Mouse (Mus musculus) neural tube, embryonic 14.5 days (tissue): ENCODE data around the gene Atp8a1. TPM values are rescaled to one million over a fixed set of nuclear protein-coding genes. Genes with fewer than 3 reads are reported as not detected.

ENCODE experiments used
- ATAC-seq: fragments of 200-750 bp; cut with Nextera tagmentation; 2 replicates; pipeline ENCODE4 v1.8.0; 2017; ENCODE audit warnings: low read depth, mild to moderate bottlenecking, moderate TSS enrichment, moderate library complexity
- H3K27ac ChIP-seq: fragments of 300-500 bp; sonication (generic); 2 replicates; pipeline ENCODE4 v1.5.1; 2014; ENCODE audit warnings: low read depth, mild to moderate bottlenecking, control low read depth, low read length, moderate library complexity, mixed read lengths
- H3K27me3 ChIP-seq: fragments of 300-500 bp; sonication (generic); 2 replicates; pipeline ENCODE4 v1.6.1; 2014; ENCODE audit warnings: low read length; ENCODE audit not compliant: control insufficient read depth, insufficient read depth
- H3K36me3 ChIP-seq: fragments of 300-500 bp; sonication (generic); 2 replicates; pipeline ENCODE4 v1.6.1; 2014; ENCODE audit warnings: low read length, mixed read lengths; ENCODE audit not compliant: control insufficient read depth, insufficient read depth
- H3K4me1 ChIP-seq: fragments of 300-500 bp; sonication (generic); 2 replicates; pipeline ENCODE4 v1.6.1; 2014; ENCODE audit warnings: low read length; ENCODE audit not compliant: control insufficient read depth, insufficient read depth
- H3K4me2 ChIP-seq: fragments of 300-500 bp; sonication (generic); 2 replicates; pipeline ENCODE4 v1.6.1; 2014; ENCODE audit warnings: mild to moderate bottlenecking, low read depth, low read length, control low read depth
- H3K4me3 ChIP-seq: fragments of 300-500 bp; sonication (generic); 2 replicates; pipeline ENCODE4 v1.5.1; 2014; ENCODE audit warnings: low read depth, low read length, control low read depth, mixed read lengths
- H3K9ac ChIP-seq: fragments of 300-500 bp; sonication (generic); replicated peaks from 2 replicates; pipeline ENCODE4 v1.6.1; 2014; ENCODE audit warnings: low read depth, mild to moderate bottlenecking, control low read depth, low read length, mixed read lengths
- H3K9me3 ChIP-seq: fragments of 300-500 bp; sonication (generic); 2 replicates; pipeline ENCODE4 v1.6.1; 2016; ENCODE audit warnings: low read length; ENCODE audit not compliant: control insufficient read depth
- WGBS: fragments of 180-500 bp; shearing (Covaris S2); extraction: QIAGEN DNeasy Blood & Tissue Kit; methylation state at CpG from one replicate; pipeline ENCODE4 v1.1.7; 2014; 5-methylcytosine and 5-hydroxymethylcytosine counted together
- polyA plus RNA-seq: library from polyadenylated mRNA; unstranded; fragments of >200 nt; fragmentation: Nextera tagmentation; extraction: Ambion mirVana; gene quantifications from 2 replicates; pipeline ENCODE4 v1.2.1, GENCODE M21; 2014

Atp8a1 gene
- polyA plus RNA-seq, 1 experiment from 2014 or later, result 72.6 TPM

- Histone ChIP-seq H3K9me3 (no peaks in the 10 kb centered on the region), H3K36me3 (peaks cover 3% of the 10 kb centered on the region; the same call in 1 of the 2 replicates), H3K4me1 (no peaks in the 10 kb centered on the region; the same call in 1 of the 2 replicates), H3K27ac (no peak overlapping the region), H3K4me3 (no peak overlapping the region), H3K27me3 (no peaks in the 10 kb centered on the region), H3K9ac (no peak overlapping the region), H3K4me2 (no peak overlapping the region)
- 69% methylated on average over 7 of the region's 7 CpGs for WGBS
- ATAC-seq, result no peak
Observed at GRCm38 (mm10) chr5:67629440-67629839, 217.8 kb downstream of the Atp8a1 start.

GRCm38 (mm10) chr5:67628180-67628940, 218.9 kb downstream of the Atp8a1 start:
- H3K27ac ChIP-seq, result no peak overlapping the region
- WGBS, result 79% methylated on average over 9 of the region's 9 CpGs
- no peak for ATAC-seq

GRCm38 (mm10) chr5:67621230-67621629, 226.0 kb downstream of the Atp8a1 start:
- no peak for ATAC-seq

More at GRCm38 (mm10) chr5:67628180-67628940, 218.9 kb downstream of the Atp8a1 start:
- Histone ChIP-seq H3K36me3 (peaks cover 3% of the 10 kb centered on the region; the same call in 1 of the 2 replicates), H3K4me1 (no peaks in the 10 kb centered on the region), H3K27me3 (no peaks in the 10 kb centered on the region), H3K4me3 (no peak overlapping the region), H3K9ac (no peak overlapping the region), H3K9me3 (no peaks in the 10 kb centered on the region), H3K4me2 (no peak overlapping the region)

GRCm38 (mm10) chr5:67609520-67609837, 237.8 kb downstream of the Atp8a1 start:
- no peak overlapping the region for H3K27ac ChIP-seq
- H3K4me1 ChIP-seq, result peaks cover 14% of the 10 kb centered on the region; the same call in 1 of the 2 replicates
- no peak overlapping the region for H3K9ac ChIP-seq
- peak overlapping the region; percentile 14; the same call in 1 of the 2 replicates for H3K4me2 ChIP-seq
- peaks cover 30% of the 10 kb centered on the region for H3K27me3 ChIP-seq
- no peak for ATAC-seq
- no peaks in the 10 kb centered on the region for H3K36me3 ChIP-seq
- H3K9me3 ChIP-seq, result no peaks in the 10 kb centered on the region
- WGBS, result 13% methylated on average over 2 of the region's 2 CpGs
- no peak overlapping the region for H3K4me3 ChIP-seq

More at GRCm38 (mm10) chr5:67621230-67621629, 226.0 kb downstream of the Atp8a1 start:
- Histone ChIP-seq H3K9me3 (no peaks in the 10 kb centered on the region), H3K4me3 (no peak overlapping the region), H3K36me3 (peaks cover 4% of the 10 kb centered on the region; the same call in 1 of the 2 replicates), H3K4me2 (no peak overlapping the region), H3K27me3 (no peaks in the 10 kb centered on the region), H3K27ac (no peak overlapping the region), H3K9ac (no peak overlapping the region), H3K4me1 (no peaks in the 10 kb centered on the region)
- WGBS, result 91% methylated on average over 12 of the region's 12 CpGs

- peaks cover 14% of the 10 kb centered on the region; the same call in 1 of the 2 replicates for H3K4me1 ChIP-seq
- H3K4me2 ChIP-seq, result peak overlapping the region; percentile 81
- no peaks in the 10 kb centered on the region for H3K36me3 ChIP-seq
- peak overlapping the region; percentile 46 for H3K9ac ChIP-seq
- ATAC-seq, result 0 out of 2 replicates have a peak, but pooled peaks have one; percentile 23
- 3% methylated on average over 31 of the region's 31 CpGs for WGBS
- H3K27me3 ChIP-seq, result peaks cover 30% of the 10 kb centered on the region
- peak overlapping the region; percentile 48 for H3K4me3 ChIP-seq
- no peak overlapping the region for H3K27ac ChIP-seq
- no peaks in the 10 kb centered on the region for H3K9me3 ChIP-seq
Observed at GRCm38 (mm10) chr5:67608674-67609519, 238.3 kb downstream of the Atp8a1 start.

- H3K36me3 ChIP-seq, result no peaks in the 10 kb centered on the region
- H3K4me1 ChIP-seq, result peaks cover 14% of the 10 kb centered on the region; the same call in 1 of the 2 replicates
- H3K9me3 ChIP-seq, result no peaks in the 10 kb centered on the region
- peak within 1 kb of the TSS; percentile 46 for H3K9ac ChIP-seq
- peak within 1 kb of the TSS; percentile 45; the same call in 1 of the 2 replicates for H3K27ac ChIP-seq
- H3K4me3 ChIP-seq, result peak within 1 kb of the TSS; percentile 48
- peak; percentile 67 for ATAC-seq
- peaks cover 30% of the 10 kb centered on the region for H3K27me3 ChIP-seq
- WGBS, result under 1% methylated on average over 84 of the region's 86 CpGs
- H3K4me2 ChIP-seq, result peak within 1 kb of the TSS; percentile 81
Observed at GRCm38 (mm10) chr5:67607804-67608673, 239.2 kb downstream of the Atp8a1 start, which contains the start of gene Shisa3. Gene Shisa3 (plus strand): TSS chr5:67607882.

- no peaks in the 10 kb centered on the region for H3K9me3 ChIP-seq
- H3K27ac ChIP-seq, result peak overlapping the region; percentile 45; the same call in 1 of the 2 replicates
- peaks cover 30% of the 10 kb centered on the region for H3K27me3 ChIP-seq
- H3K4me2 ChIP-seq, result peak overlapping the region; percentile 81
- H3K4me1 ChIP-seq, result peaks cover 14% of the 10 kb centered on the region; the same call in 1 of the 2 replicates
- H3K4me3 ChIP-seq, result peak overlapping the region; percentile 48
- peak; percentile 9; the same call in 1 of the 2 replicates for ATAC-seq
- under 1% methylated on average over 66 of the region's 66 CpGs for WGBS
- no peaks in the 10 kb centered on the region for H3K36me3 ChIP-seq
- H3K9ac ChIP-seq, result peak overlapping the region; percentile 46
Observed at GRCm38 (mm10) chr5:67606916-67607803, 240.1 kb downstream of the Atp8a1 start.
